Mouse (Mus musculus) adrenal gland, adult (tissue): ENCODE data around the gene Boc.
A peak's percentile ranks its signal among the peaks of the same experiment; 100 is the strongest.

ENCODE experiments used
- DNase-seq, 2 experiments: peaks; one replicate each; pipeline ENCODE4 v3.0.0; 2022 to 2023; ENCODE audit warnings: low spot score in 1 of 2; ENCODE audit not compliant: inconsistent age in 2 of 2

The Boc gene

GRCm38 (mm10) chr16:44529691-44530090 is 29.0 kb downstream of the Boc start:
- DNase-seq = peak in 1 of 2 experiments; percentile 26

GRCm38 (mm10) chr16:44528955-44529354 is 29.7 kb downstream of the Boc start:
- DNase-seq = peak in 1 of 2 experiments; percentile 49

- DNase-seq = peak in 1 of 2 experiments; percentile 36
These were observed 31.3 kb downstream of the Boc start for GRCm38 (mm10) chr16:44527218-44527905.

GRCm38 (mm10) chr16:44526689-44527088 is 32.0 kb downstream of the Boc start:
- DNase-seq = peak in 1 of 2 experiments; percentile 64

DNA sequence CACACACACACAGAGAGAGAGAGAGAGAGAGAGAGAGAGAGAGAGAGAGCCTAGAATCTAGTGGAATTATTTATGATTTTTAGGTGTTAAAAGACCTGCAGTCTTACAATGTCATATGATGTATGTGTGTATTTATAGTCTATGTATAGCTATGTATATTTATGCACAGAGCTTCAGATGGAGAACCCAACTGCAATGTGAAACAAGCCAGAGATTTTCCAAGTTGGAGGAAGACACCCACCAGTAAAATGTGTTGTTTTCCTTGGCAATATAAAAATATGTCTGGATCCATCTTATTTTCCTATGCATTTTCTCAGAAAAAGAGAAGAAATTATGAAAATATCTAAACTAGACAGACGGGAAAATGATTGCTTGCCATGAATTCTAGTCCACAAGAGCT is 32.7 kb downstream of the Boc start:
- no peak for DNase-seq

DNA sequence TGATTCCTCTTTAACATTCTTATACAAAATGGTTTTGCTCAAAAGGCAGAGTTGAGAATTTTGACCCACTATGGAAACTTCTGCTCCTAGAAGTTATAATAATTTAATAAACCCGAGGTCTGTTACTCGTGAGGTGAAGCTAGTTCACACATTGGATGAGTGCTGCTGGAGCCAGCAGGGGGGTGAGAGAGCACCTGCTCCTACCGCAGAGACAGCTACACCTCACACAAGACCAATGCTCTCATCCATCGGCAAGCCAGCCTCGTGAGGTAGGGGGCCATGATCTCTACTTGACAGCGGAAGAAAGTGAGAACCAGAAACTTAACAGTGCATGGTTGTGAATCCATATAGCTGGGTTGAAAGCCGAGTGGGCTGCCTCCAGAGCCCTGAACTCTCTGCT is 35.1 kb downstream of the Boc start:
- DNase-seq = no peak

GRCm38 (mm10) chr16:44516498-44516897 is 42.2 kb downstream of the Boc start:
- no peak for DNase-seq

DNA sequence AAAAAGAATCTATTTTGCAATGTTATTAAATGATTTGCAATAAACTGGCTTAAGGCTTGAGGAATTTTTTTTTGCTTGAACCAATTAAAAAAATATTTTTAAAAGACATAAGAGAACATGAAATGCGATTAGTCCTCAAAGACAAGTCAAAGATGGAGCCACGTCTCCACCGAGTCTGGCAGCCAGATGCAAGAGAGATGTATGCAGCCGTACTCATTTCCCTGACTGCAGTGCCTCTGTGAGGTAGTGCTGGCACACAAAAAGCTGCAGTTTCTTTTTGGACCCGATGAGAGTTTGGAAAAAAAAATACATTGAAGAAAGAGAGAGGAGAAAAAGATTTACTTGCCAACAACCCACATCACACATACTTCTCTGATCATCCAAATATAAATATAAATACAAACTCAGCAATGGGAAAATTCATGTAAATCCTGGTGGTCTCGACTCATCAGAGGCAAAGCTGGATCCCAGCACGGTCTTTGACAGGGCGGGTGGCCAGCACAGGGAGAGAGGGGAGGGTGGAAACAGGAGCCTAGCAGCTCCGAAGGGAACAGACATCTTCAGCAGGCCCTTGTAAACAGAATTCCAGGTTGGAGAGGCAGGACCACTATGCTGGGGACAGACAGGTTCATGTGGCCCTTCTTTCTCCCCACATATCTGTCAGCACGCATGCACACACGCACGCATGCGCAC is 48.0 kb downstream of the Boc start:
- no peak for DNase-seq

- no peak for DNase-seq
These were observed 49.0 kb downstream of the Boc start for GRCm38 (mm10) chr16:44509458-44510344.

DNA sequence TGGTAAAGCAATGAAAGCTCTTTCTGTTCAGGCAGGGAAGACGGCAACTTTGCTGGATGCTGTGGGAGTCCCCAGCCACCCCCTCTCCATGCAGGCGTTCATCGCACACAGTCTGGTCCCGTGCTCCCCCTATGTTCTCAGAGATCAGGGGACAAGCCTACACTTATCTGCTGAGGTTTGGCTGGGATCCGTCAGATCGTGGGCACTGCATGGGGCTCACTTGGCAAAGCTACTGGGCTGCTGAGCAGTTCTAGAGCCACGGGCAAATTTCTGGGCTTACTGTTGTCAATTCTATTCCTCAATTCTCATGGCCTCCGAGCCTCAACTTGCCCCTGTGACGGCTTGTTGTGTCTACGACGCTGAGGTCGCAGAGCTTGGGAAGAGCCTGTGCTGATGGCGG is 49.9 kb downstream of the Boc start:
- DNase-seq = no peak

GRCm38 (mm10) chr16:44508025-44508424 is 50.7 kb downstream of the Boc start:
- DNase-seq = no peak

DNA sequence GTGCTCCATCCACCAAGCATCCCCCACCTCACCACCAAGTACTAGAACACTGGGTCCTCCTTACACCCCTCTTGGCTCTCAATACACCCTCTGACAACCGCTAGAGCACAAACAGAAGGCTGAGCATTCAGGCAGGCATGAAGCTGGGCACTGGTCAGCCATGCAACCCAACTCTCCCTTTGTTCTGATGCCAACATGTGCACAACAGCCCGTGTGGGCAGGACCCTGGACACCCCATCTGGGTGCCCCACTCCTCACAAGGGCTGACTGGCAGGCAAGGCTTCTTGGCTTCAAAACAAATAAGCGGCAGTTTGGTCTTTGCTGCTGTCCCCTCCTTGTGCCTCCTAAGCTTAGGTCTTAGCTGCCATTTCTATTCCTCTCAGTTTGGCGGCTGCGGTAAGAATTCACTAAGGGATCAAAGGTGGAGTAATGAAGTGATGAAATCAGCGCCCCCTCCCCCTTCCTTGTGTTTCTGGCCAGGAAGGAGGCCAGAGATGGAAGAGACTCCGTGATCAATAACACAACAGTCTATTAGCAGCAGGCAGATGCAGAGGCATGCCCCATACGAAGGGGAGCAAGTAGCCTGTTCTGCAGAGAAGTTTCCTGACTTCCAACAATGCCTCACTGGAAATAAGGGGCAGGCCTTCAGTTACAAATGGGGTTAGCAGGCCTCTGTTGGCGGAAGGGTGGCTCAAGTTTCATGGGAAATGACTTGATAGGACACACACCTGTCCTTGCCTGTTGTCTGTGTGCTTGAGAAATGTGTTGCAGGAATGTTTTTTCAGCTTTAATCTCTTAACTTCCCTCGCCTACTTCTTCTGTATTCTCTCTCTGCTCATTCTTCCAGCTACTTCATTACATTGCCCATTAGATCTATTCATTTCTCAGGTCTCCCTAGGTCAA is 51.4 kb downstream of the Boc start:
- no peak for DNase-seq

DNA sequence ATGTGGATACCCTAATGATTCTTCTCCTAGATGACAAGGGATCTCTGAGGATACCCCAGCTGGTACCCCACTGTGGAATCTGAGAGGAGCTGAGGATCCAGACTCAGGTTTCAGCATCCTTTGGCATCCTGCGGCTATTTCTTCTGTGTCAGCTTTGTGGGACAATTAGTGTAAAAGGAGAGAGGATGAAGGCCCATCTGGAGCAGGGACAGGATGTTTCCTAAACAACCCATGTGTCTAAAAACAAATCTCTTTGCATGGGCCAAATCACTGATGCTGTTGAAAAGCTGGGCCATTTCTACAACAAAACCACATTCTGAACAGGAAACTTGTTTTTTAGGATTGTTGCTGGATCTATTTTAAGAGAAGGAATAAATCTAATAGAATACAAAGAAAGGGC is 53.5 kb downstream of the Boc start:
- DNase-seq = no peak

DNA sequence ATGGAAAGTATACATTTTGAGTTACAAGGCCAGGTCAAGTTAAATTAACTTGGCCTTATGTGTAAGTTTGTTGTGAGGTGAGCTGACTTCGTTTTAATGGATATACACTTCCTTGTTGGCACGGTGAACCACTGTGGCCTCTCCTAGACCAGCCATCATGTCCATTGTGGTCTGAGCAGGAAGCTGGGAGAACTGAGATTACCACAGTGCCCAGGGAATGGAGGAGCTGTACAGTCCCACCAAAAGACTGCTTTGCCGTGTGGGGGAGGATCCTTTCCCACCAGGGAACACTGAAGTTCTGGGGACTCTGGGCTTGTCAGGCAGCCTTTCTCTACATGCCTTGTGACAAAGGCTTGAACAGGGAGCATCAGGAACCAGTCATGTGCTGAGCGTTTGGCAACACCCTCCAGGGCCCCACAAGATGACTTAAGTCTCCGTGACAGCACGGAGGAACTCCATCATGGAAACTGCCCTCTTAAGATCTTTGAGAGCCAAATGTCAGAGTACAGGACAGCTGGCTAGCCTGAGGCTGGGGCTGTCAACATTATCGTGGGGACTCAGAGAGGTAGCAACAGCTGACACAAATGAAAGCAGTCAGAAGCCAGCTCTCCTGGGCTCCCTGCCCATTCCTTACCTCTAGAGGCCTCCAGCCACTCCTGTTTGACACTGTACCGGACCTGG is 55.7 kb downstream of the Boc start:
- DNase-seq = peak in 1 of 2 experiments; percentile 41

- DNase-seq = no peak
These were observed 56.4 kb downstream of the Boc start for GRCm38 (mm10) chr16:44502325-44502724.

DNA sequence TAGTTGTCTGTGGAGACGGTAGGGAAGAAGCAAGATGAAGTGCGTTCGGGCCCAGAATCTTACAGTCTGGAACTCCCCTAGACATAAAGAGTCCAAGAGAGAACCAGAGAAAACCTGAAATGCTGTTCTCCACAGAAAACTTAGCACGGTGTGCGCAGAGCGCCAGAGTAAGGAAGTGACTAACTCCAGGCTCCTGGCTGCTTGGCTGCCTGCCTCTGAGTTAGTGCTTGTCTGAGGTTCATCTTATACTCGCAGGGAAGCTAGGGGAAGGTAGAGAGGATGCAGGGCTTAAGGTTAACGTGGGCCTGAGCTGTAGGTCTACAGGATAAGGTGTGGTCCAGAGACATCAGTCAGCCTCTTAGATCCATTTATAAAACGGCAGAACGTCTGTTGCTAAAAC is 56.9 kb downstream of the Boc start:
- DNase-seq = no peak

GRCm38 (mm10) chr16:44498447-44498846 is 60.2 kb downstream of the Boc start:
- DNase-seq = no peak

- DNase-seq = peak in 1 of 2 experiments; percentile 57
These were observed 61.7 kb downstream of the Boc start for GRCm38 (mm10) chr16:44496971-44497464.

- DNase-seq = peak; percentile 62 to 82
These were observed 64.1 kb downstream of the Boc start for GRCm38 (mm10) chr16:44494441-44495108.
